Mouse (Mus musculus) lung, postnatal 14 days (tissue): ENCODE data around the gene Gls2.

Experiments used
- DNase-seq: peaks from one replicate; pipeline ENCODE4 v3.0.0; 2021

Gene Gls2

DNA sequence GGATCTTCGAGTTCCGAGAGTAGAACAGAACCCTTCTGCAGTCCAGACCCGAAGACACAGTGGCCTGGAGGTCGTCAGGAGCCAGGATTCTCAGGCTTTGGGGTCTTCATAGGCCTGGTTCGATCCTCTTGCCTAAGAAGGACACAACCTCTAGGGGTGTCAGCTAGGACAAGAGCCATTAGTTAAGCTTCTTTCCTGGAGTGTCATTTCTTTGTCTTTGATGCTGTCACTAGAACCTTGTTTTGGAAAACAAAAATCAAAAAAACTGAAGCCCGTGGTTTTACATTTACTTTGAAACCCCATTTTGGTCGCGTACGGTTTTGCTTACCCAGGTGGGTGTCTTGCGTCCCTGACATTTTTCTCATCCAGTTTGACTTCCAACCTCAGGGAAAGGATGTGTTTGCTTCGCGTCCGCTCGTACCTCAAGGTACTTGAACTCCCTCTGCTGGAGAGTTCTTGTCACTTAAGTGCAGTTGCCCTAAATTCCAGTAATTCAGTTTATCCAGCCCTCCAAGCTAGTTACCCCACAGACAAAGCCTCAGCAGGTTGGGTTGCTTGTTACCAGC, 38.2 kb downstream of the Gls2 start:
- peak; percentile 67 for DNase-seq

- no peak for DNase-seq
Observed at GRCm38 (mm10) chr10:128236321-128236720, 42.1 kb downstream of the Gls2 start.

DNA sequence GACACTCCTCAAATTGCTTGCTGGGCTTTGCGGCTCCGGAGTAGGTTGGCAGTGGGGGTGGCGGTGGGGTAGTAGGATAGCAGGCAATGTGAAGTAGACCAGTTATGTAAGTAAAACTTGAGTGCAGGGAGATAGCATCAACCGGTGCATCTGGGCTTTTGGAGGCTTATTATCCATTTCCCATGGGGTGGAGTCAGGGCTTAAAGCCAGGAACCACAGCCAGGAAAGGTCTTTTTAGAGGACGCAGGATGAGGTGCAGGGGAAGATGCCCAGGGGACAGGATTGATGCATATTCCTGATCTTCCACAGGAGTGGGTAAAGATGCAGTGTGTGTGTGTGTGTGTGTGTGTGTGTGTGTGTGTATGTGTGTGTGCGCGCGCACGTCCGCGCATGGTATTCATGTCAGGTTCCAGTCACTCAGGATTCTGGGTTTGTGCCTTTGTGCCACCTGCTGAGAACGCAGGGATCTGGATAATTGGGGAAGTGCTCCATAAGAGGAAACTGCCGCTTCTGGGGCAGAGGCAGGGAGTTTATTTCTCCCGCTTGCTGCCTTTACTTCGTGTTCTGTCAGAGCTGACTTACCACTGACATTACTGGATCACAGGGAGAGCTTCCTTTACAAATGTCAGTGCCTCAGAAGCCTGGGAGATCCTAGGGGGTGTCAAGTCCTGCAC, 43.7 kb downstream of the Gls2 start:
- no peak for DNase-seq

DNA sequence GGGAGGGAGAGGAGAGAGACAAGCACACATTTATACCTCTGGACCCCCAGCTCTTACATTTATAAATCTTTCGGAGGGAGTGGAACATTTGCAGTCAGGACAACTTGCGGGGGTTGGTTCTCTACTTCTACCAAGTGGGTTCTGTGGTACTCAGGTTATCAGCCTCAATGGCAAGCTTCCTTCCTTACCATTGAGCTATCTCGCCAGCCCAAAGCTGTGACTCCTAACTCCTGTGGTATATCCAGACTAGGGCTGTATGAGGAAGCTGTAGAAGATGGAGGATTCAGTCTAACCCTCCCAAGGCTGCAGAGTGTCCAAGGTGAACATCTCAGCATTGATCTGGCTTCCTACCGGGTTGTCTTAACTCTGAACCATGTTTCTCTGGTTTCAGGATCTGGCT, 44.9 kb downstream of the Gls2 start:
- no peak for DNase-seq

- no peak for DNase-seq
Observed at GRCm38 (mm10) chr10:128240131-128240530, 45.9 kb downstream of the Gls2 start.

GRCm38 (mm10) chr10:128243252-128243651, 49.0 kb downstream of the Gls2 start:
- DNase-seq, result no peak

- DNase-seq, result no peak
Observed at GRCm38 (mm10) chr10:128244121-128244520, 49.9 kb downstream of the Gls2 start.

- peak; percentile 36 for DNase-seq
Observed at GRCm38 (mm10) chr10:128247020-128247732, 52.9 kb downstream of the Gls2 start.

- DNase-seq, result no peak
Observed at GRCm38 (mm10) chr10:128250565-128250964, 56.3 kb downstream of the Gls2 start.

DNA sequence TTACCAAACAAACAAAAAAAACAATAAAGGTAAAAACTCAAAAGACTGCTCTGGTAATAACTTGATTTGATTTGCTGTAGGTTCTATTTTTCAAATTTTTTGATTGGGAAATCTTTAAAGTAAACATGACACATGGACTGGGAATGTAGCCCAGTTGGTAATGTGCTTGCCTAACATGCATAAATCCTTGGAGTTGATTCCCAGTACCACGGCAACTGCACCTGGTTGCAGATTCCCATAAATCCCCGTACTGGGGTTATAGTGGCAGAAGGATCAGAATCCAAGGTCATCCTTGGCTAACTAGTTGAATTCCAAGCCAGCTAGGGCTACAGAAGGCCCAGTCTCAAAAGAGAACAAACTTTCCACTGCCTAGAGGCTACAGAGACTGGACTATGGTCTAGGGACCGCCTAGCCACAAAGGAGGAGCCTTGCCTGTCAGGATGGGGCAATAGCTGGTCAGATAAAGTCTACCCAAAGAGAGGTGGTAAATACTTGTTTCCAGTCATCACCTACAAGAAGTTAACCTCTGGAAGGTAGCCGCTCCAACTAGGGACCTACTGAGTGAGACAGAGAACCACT, 59.5 kb downstream of the Gls2 start, which contains the start of gene Apon:
TSS of gene Apon (plus strand) at position 420 of the 579 bp plus-strand sequence.
- no peak for DNase-seq

DNA sequence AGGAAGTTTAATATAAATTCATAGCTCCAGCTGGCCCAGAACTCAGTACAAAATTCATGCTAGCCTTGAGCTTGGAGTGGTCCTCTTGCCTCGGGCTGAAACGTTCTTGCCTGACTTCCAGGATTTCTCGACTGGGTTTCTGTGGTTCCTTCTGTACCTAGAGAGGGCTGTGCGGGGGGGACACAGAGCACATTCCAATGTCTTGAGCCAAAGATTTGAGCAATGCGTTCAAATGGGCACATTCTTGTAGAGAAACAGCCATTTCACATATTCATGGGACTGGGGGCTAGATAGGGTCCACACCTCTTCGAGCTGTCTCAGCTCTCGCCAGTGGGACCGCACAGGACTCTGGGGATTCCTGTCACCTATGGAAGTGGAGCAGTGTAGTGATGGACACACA, 61.7 kb downstream of the Gls2 start:
- no peak for DNase-seq

- DNase-seq, result no peak
Observed at GRCm38 (mm10) chr10:128256328-128256727, 62.1 kb downstream of the Gls2 start.

- DNase-seq, result no peak
Observed at GRCm38 (mm10) chr10:128258953-128259352, 64.7 kb downstream of the Gls2 start.
